Mouse (Mus musculus) G1E (cell line): Measurements from ENCODE around the gene Skil.
A peak's percentile ranks its signal among the peaks of the same experiment; 100 is the strongest.

Experiments
- CTCF ChIP-seq: IDR thresholded peaks from 2 replicates; pipeline ENCODE4 v1.5.1; 2012; ENCODE audit warnings: low read depth, low read length, inconsistent platforms, mixed read lengths
- GATA1 ChIP-seq: IDR thresholded peaks from 2 replicates; pipeline ENCODE4 v1.6.1; 2012; ENCODE audit warnings: borderline replicate concordance, low read length, inconsistent platforms, mixed read lengths
- GATA2 ChIP-seq: IDR thresholded peaks from 2 replicates; pipeline ENCODE4 v1.6.1; 2012; ENCODE audit warnings: low read depth, low read length, inconsistent platforms, borderline replicate concordance
- POLR2AphosphoS5 ChIP-seq: IDR thresholded peaks from 2 replicates; pipeline ENCODE4 v1.6.1; 2012; ENCODE audit warnings: low read depth, low read length, inconsistent platforms; ENCODE audit not compliant: insufficient replicate concordance
- TAL1 ChIP-seq: conservative IDR thresholded peaks from 2 replicates; pipeline ENCODE4 v1.6.1; 2012; ENCODE audit warnings: low read depth, low read length, inconsistent platforms, mixed read lengths

GRCm38 (mm10) chr3:31056651-31057627 is 37.9 kb upstream of the Skil start:
- TF ChIP-seq CTCF (peak; percentile 87), TAL1 (no peak), POLR2AphosphoS5 (no peak), GATA1 (no peak), GATA2 (no peak)
